Mouse (Mus musculus) heart, embryonic 11.5 days (tissue): ENCODE measurements around the gene Ebf4. TPM values are rescaled to one million over a fixed set of nuclear protein-coding genes. Genes with fewer than 3 reads are reported as not detected.

ENCODE experiments used
- ATAC-seq: fragments of 200-750 bp; cut with Nextera tagmentation; replicated peaks from 2 replicates; pipeline ENCODE4 v1.8.0; 2017; ENCODE audit warnings: moderate library complexity; ENCODE audit not compliant: insufficient number of reproducible peaks, low FRiP score, low TSS enrichment
- H3K27ac ChIP-seq: fragments of 300-500 bp; sonication (generic); 2 replicates; pipeline ENCODE4 v1.5.1; 2014; ENCODE audit warnings: mild to moderate bottlenecking, low read depth, low read length
- H3K27me3 ChIP-seq: fragments of 300-500 bp; sonication (generic); 2 replicates; pipeline ENCODE4 v1.6.1; 2014; ENCODE audit warnings: mild to moderate bottlenecking, low read length, mixed read lengths; ENCODE audit not compliant: control insufficient read depth, insufficient read depth
- H3K36me3 ChIP-seq: fragments of 300-500 bp; sonication (generic); 2 replicates; pipeline ENCODE4 v1.6.1; 2014; ENCODE audit warnings: mild to moderate bottlenecking, low read length, moderate library complexity, mixed read lengths; ENCODE audit not compliant: control insufficient read depth, insufficient read depth
- H3K4me1 ChIP-seq: fragments of 300-500 bp; sonication (generic); 2 replicates; pipeline ENCODE4 v1.6.1; 2014; ENCODE audit warnings: low read length; ENCODE audit not compliant: control insufficient read depth, insufficient read depth
- H3K4me2 ChIP-seq: fragments of 300-500 bp; sonication (generic); 2 replicates; pipeline ENCODE4 v1.6.1; 2014; ENCODE audit warnings: mild to moderate bottlenecking, moderate library complexity
- H3K4me3 ChIP-seq: fragments of 300-500 bp; sonication (generic); 2 replicates; pipeline ENCODE4 v1.5.1; 2014; ENCODE audit warnings: low read depth, low read length
- H3K9ac ChIP-seq: fragments of 300-500 bp; sonication (generic); 2 replicates; pipeline ENCODE4 v1.6.1; 2014; ENCODE audit warnings: mild to moderate bottlenecking, low read depth, low read length, moderate library complexity
- H3K9me3 ChIP-seq: fragments of 300-500 bp; sonication (generic); replicated peaks from 2 replicates; pipeline ENCODE4 v1.6.1; 2016; ENCODE audit warnings: low read length; ENCODE audit not compliant: control insufficient read depth
- WGBS: fragments of 180-500 bp; shearing (Covaris S2); extraction: QIAGEN DNeasy Blood & Tissue Kit; methylation state at CpG from one replicate; pipeline ENCODE4 v1.1.7; 2014; ENCODE audit not compliant: insufficient replicate concordance; 5-methylcytosine and 5-hydroxymethylcytosine counted together
- polyA plus RNA-seq: library from polyadenylated mRNA; unstranded; fragments of >200 nt; fragmentation: Nextera tagmentation; extraction: Ambion mirVana; gene quantifications from 2 replicates; pipeline ENCODE4 v1.2.1, GENCODE M21; 2014

Gene Ebf4
- polyA plus RNA-seq, 1 experiment from 2014 or later, result 1.1 TPM

DNA sequence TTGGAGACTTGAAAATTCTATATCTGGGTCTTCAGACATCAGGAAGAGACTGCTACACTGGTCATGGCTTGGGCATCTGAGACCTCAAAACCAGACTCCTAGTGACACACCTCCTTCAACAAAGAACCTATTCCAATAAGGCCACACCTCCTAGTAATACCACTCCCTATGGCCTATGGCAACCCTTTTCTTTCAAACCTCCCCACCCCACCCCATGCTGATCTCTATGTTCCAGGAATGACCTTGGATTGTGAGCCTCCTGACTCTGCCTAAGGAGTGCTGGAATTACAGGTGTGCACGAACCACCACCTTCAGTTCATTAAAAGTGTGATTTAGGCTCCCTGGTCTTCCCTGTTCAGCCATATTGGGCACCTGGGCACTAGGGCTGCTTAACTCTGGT, 105.1 kb downstream of the Ebf4 start:
- Histone ChIP-seq H3K4me1 (peaks cover 6% of the 10 kb centered on the region; the same call in 1 of the 2 replicates), H3K4me3 (no peak overlapping the region), H3K27ac (no peak overlapping the region), H3K36me3 (no peaks in the 10 kb centered on the region), H3K9me3 (no peaks in the 10 kb centered on the region), H3K4me2 (no peak overlapping the region), H3K27me3 (peaks cover 7% of the 10 kb centered on the region; the same call in 1 of the 2 replicates), H3K9ac (no peak overlapping the region)
- ATAC-seq, result no peak
- WGBS, result 85% methylated on average over 1 of the region's 1 CpGs

- no peak for ATAC-seq
- Histone ChIP-seq H3K36me3 (no peaks in the 10 kb centered on the region), H3K9ac (no peak overlapping the region), H3K27ac (no peak overlapping the region), H3K4me1 (peaks cover 6% of the 10 kb centered on the region; the same call in 1 of the 2 replicates), H3K9me3 (no peaks in the 10 kb centered on the region), H3K4me2 (no peak overlapping the region), H3K27me3 (peaks cover 10% of the 10 kb centered on the region), H3K4me3 (no peak overlapping the region)
- 74% methylated on average over 4 of the region's 4 CpGs for WGBS
Measured at GRCm38 (mm10) chr2:130401891-130402290, 106.9 kb downstream of the Ebf4 start.

GRCm38 (mm10) chr2:130404939-130405338, 110.0 kb downstream of the Ebf4 start, which contains the start of the genes Gm28372 and 1700020A23Rik:
Gene Gm28372 (plus strand): TSS chr2:130405239.
Gene 1700020A23Rik (plus strand): TSS chr2:130405259.
- Histone ChIP-seq H3K9ac (no peak within 1 kb of the TSS), H3K4me2 (no peak within 1 kb of the TSS), H3K27ac (no peak within 1 kb of the TSS), H3K4me1 (no peaks in the 10 kb centered on the region), H3K36me3 (no peaks in the 10 kb centered on the region), H3K4me3 (no peak within 1 kb of the TSS), H3K9me3 (no peaks in the 10 kb centered on the region), H3K27me3 (peaks cover 3% of the 10 kb centered on the region; the same call in 1 of the 2 replicates)
- WGBS, result 75% methylated on average over 1 of the region's 1 CpGs
- ATAC-seq, result no peak

GRCm38 (mm10) chr2:130406178-130406577, 111.2 kb downstream of the Ebf4 start, which contains the start of gene Tmem239:
Gene Tmem239 (plus strand): TSS chr2:130406478.
- Histone ChIP-seq H3K9me3 (no peaks in the 10 kb centered on the region), H3K9ac (no peak within 1 kb of the TSS), H3K36me3 (no peaks in the 10 kb centered on the region), H3K27me3 (peaks cover 3% of the 10 kb centered on the region; the same call in 1 of the 2 replicates), H3K4me1 (no peaks in the 10 kb centered on the region), H3K27ac (no peak within 1 kb of the TSS), H3K4me3 (no peak within 1 kb of the TSS), H3K4me2 (no peak within 1 kb of the TSS)
- no peak for ATAC-seq
- WGBS, result 63% methylated on average over 2 of the region's 2 CpGs

DNA sequence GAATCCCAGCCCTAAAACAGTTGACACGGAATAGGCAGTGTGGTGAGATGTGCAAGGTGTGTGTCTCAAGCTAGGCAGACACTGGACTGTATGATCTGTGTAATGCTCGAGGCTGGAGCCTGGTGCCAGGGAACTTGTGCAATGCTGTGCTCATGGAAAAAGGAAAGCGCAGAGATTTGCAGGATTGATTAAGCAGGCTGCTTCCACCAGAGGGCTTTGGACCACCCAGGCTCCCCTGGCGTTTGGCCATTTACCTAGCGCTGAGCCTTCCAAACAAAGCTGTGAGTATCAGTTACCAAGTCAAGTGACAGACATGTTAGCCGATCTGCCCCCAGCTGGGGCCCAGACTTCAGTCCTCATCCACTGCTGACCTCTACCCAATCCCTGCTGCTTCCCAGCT, 113.2 kb downstream of the Ebf4 start:
- ATAC-seq, result no peak
- no peak overlapping the region for H3K4me3 ChIP-seq
- H3K4me2 ChIP-seq, result no peak overlapping the region
- H3K9me3 ChIP-seq, result no peaks in the 10 kb centered on the region
- 16% methylated on average over 6 of the region's 6 CpGs for WGBS
- no peak overlapping the region for H3K9ac ChIP-seq
- no peak overlapping the region for H3K27ac ChIP-seq
- peaks cover 3% of the 10 kb centered on the region; the same call in 1 of the 2 replicates for H3K27me3 ChIP-seq
- no peaks in the 10 kb centered on the region for H3K4me1 ChIP-seq
- H3K36me3 ChIP-seq, result no peaks in the 10 kb centered on the region

- peaks cover under 1% of the 10 kb centered on the region; the same call in 1 of the 2 replicates for H3K27me3 ChIP-seq
- peak; percentile 46; the same call in 1 of the 2 replicates for ATAC-seq
- H3K4me1 ChIP-seq, result no peaks in the 10 kb centered on the region
- H3K9ac ChIP-seq, result no peak overlapping the region
- 32% methylated on average over 16 of the region's 16 CpGs for WGBS
- no peak overlapping the region for H3K27ac ChIP-seq
- H3K36me3 ChIP-seq, result no peaks in the 10 kb centered on the region
- H3K4me3 ChIP-seq, result no peak overlapping the region
- H3K4me2 ChIP-seq, result no peak overlapping the region
- H3K9me3 ChIP-seq, result no peaks in the 10 kb centered on the region
Measured at GRCm38 (mm10) chr2:130411558-130412495, 116.9 kb downstream of the Ebf4 start.

- Histone ChIP-seq H3K27me3 (no peaks in the 10 kb centered on the region), H3K9ac (no peak overlapping the region), H3K36me3 (no peaks in the 10 kb centered on the region), H3K4me3 (no peak overlapping the region), H3K9me3 (no peaks in the 10 kb centered on the region), H3K4me1 (no peaks in the 10 kb centered on the region), H3K4me2 (no peak overlapping the region), H3K27ac (no peak overlapping the region)
- ATAC-seq, result no peak
- 64% methylated on average over 3 of the region's 3 CpGs for WGBS
Measured at GRCm38 (mm10) chr2:130412775-130413174, 117.8 kb downstream of the Ebf4 start.

GRCm38 (mm10) chr2:130414094-130414856, 119.3 kb downstream of the Ebf4 start:
- H3K4me2 ChIP-seq, result no peak overlapping the region
- H3K36me3 ChIP-seq, result no peaks in the 10 kb centered on the region
- no peak overlapping the region for H3K9ac ChIP-seq
- WGBS, result 69% methylated on average over 6 of the region's 6 CpGs
- H3K4me3 ChIP-seq, result no peak overlapping the region
- H3K4me1 ChIP-seq, result no peaks in the 10 kb centered on the region
- H3K9me3 ChIP-seq, result no peaks in the 10 kb centered on the region
- H3K27ac ChIP-seq, result no peak overlapping the region
- H3K27me3 ChIP-seq, result no peaks in the 10 kb centered on the region
- ATAC-seq, result no peak
